Mouse (Mus musculus) stomach, postnatal 0 days (tissue): Measurements from ENCODE around the gene Fam50a. TPM values are rescaled to one million over a fixed set of nuclear protein-coding genes. Genes with fewer than 3 reads are reported as not detected.

Experiments used
- ATAC-seq: fragments of 200-750 bp; cut with Nextera tagmentation; 2 replicates; pipeline ENCODE4 v1.8.0; 2017; ENCODE audit not compliant: low FRiP score, low TSS enrichment
- DNase-seq: peaks from one replicate; pipeline ENCODE4 v3.0.0-alpha.2; 2016; ENCODE audit warnings: low spot score
- H3K27ac ChIP-seq: fragments of 300-500 bp; sonication (generic); replicated peaks from 2 replicates; pipeline ENCODE4 v1.5.1; 2014; ENCODE audit warnings: mild to moderate bottlenecking, control low read depth
- H3K27me3 ChIP-seq: fragments of 300-500 bp; sonication (generic); 2 replicates; pipeline ENCODE4 v1.6.1; 2014; ENCODE audit warnings: low read length; ENCODE audit not compliant: control insufficient read depth, insufficient read depth
- H3K36me3 ChIP-seq: fragments of 300-500 bp; sonication (generic); 2 replicates; pipeline ENCODE4 v1.6.1; 2014; ENCODE audit warnings: low read length, mixed read lengths; ENCODE audit not compliant: control insufficient read depth, insufficient read depth
- H3K4me1 ChIP-seq: fragments of 300-500 bp; sonication (generic); replicated peaks from 2 replicates; pipeline ENCODE4 v1.6.1; 2014; ENCODE audit warnings: antibody characterized with exemption; ENCODE audit not compliant: control insufficient read depth, insufficient read depth
- H3K4me2 ChIP-seq: fragments of 300-500 bp; sonication (generic); replicated peaks from 2 replicates; pipeline ENCODE4 v1.6.1; 2014; ENCODE audit warnings: low read depth, mild to moderate bottlenecking, control low read depth, moderate library complexity
- H3K4me3 ChIP-seq: fragments of 300-500 bp; sonication (generic); 2 replicates; pipeline ENCODE4 v1.5.1; 2014; ENCODE audit warnings: low read depth, low read length, control low read depth
- H3K9ac ChIP-seq: fragments of 300-500 bp; sonication (generic); 2 replicates; pipeline ENCODE4 v1.6.1; 2014; ENCODE audit warnings: mild to moderate bottlenecking, low read length, control low read depth, mixed read lengths
- H3K9me3 ChIP-seq: fragments of 300-500 bp; sonication (generic); 2 replicates; pipeline ENCODE4 v1.6.1; 2016; ENCODE audit warnings: low read length; ENCODE audit not compliant: control insufficient read depth
- CTCF ChIP-seq: IDR thresholded peaks from 2 replicates; pipeline ENCODE4 v1.5.1; 2016; ENCODE audit warnings: antibody characterized with exemption, low read depth, mild to moderate bottlenecking, moderate library complexity
- EP300 ChIP-seq: optimal IDR thresholded peaks from 2 replicates; pipeline ENCODE3; 2016; ENCODE audit warnings: antibody characterized with exemption
- WGBS: fragments of 180-500 bp; shearing (Covaris S2); extraction: QIAGEN DNeasy Blood & Tissue Kit; methylation state at CpG from one replicate; pipeline ENCODE4 v1.1.7; 2014; 5-methylcytosine and 5-hydroxymethylcytosine counted together
- polyA plus RNA-seq: library from polyadenylated mRNA; unstranded; fragments of >200 nt; fragmentation: Nextera tagmentation; extraction: Ambion mirVana; gene quantifications from 2 replicates; pipeline ENCODE4 v1.2.1, GENCODE M21; 2015

Fam50a gene
- 37.6 and 37.8 TPM in 2 replicates for polyA plus RNA-seq

- Histone ChIP-seq H3K4me2 (peak within 1 kb of the TSS; percentile 69), H3K9me3 (no peaks in the 10 kb centered on the region), H3K27me3 (no peaks in the 10 kb centered on the region), H3K9ac (peak within 1 kb of the TSS; percentile 74), H3K4me3 (peak within 1 kb of the TSS; percentile 54), H3K4me1 (no peaks in the 10 kb centered on the region), H3K36me3 (no peaks in the 10 kb centered on the region), H3K27ac (peak within 1 kb of the TSS; percentile 79)
- DNase-seq (peak; percentile 91), ATAC-seq (peak; percentile 98)
- TF ChIP-seq CTCF (no peak; the same call in 1 of the 2 replicates), EP300 (no peak)
- WGBS: 18% methylated on average over 56 of the region's 59 CpGs
These were observed at the start of gene Fam50a for GRCm38 (mm10) chrX:74312540-74313464. Gene Fam50a (plus strand): TSS chrX:74313033.

- no peaks in the 10 kb centered on the region for H3K27me3 ChIP-seq
- peak overlapping the region; percentile 42 for H3K4me2 ChIP-seq
- H3K4me3 ChIP-seq: peak overlapping the region; percentile 32
- DNase-seq: peak; percentile 18
- TF ChIP-seq EP300 (no peak), CTCF (no peak)
- no peaks in the 10 kb centered on the region for H3K4me1 ChIP-seq
- H3K36me3 ChIP-seq: peaks cover 3% of the 10 kb centered on the region; the same call in 1 of the 2 replicates
- H3K9me3 ChIP-seq: no peaks in the 10 kb centered on the region
- peak overlapping the region; percentile 41 for H3K9ac ChIP-seq
- 34% methylated on average over 3 of the region's 3 CpGs for WGBS
- peak; percentile 54 for ATAC-seq
- H3K27ac ChIP-seq: peak overlapping the region; percentile 94
These were observed 43.1 kb upstream of the Fam50a start for GRCm38 (mm10) chrX:74269736-74270061.

GRCm38 (mm10) chrX:74270062-74270901 is 42.6 kb upstream of the Fam50a start, which contains the start of gene Rpl10:
Gene Rpl10 (plus strand): TSS chrX:74270812.
- ATAC-seq (peak; percentile 94), DNase-seq (peak; percentile 91)
- TF ChIP-seq CTCF (peak; percentile 63), EP300 (peak; percentile 20)
- peak within 1 kb of the TSS; percentile 51 for H3K4me3 ChIP-seq
- H3K27ac ChIP-seq: peak within 1 kb of the TSS; percentile 94
- no peaks in the 10 kb centered on the region for H3K4me1 ChIP-seq
- 16% methylated on average over 42 of the region's 42 CpGs for WGBS
- H3K36me3 ChIP-seq: peaks cover 3% of the 10 kb centered on the region; the same call in 1 of the 2 replicates
- no peaks in the 10 kb centered on the region for H3K27me3 ChIP-seq
- H3K9me3 ChIP-seq: no peaks in the 10 kb centered on the region
- peak within 1 kb of the TSS; percentile 53 for H3K4me2 ChIP-seq
- peak within 1 kb of the TSS; percentile 72 for H3K9ac ChIP-seq

- ATAC-seq (no peak), DNase-seq (peak; percentile 39)
- 12% methylated on average over 27 of the region's 27 CpGs for WGBS
- Histone ChIP-seq H3K9ac (peak overlapping the region; percentile 72), H3K4me3 (peak overlapping the region; percentile 51), H3K4me2 (peak overlapping the region; percentile 53), H3K27ac (peak overlapping the region; percentile 82), H3K9me3 (no peaks in the 10 kb centered on the region), H3K36me3 (peaks cover 3% of the 10 kb centered on the region; the same call in 1 of the 2 replicates), H3K27me3 (no peaks in the 10 kb centered on the region), H3K4me1 (no peaks in the 10 kb centered on the region)
- TF ChIP-seq CTCF: peak; percentile 4; the same call in 1 of the 2 replicates
- no peak for TF ChIP-seq EP300
These were observed 41.8 kb upstream of the Fam50a start for GRCm38 (mm10) chrX:74270902-74271551.

- peaks cover 3% of the 10 kb centered on the region; the same call in 1 of the 2 replicates for H3K36me3 ChIP-seq
- H3K9me3 ChIP-seq: no peaks in the 10 kb centered on the region
- H3K4me3 ChIP-seq: no peak overlapping the region
- H3K27me3 ChIP-seq: no peaks in the 10 kb centered on the region
- TF ChIP-seq CTCF (no peak), EP300 (no peak)
- 32% methylated on average over 10 of the region's 10 CpGs for WGBS
- H3K9ac ChIP-seq: no peak overlapping the region
- peak overlapping the region; percentile 30; the same call in 1 of the 2 replicates for H3K27ac ChIP-seq
- no peak overlapping the region for H3K4me2 ChIP-seq
- ATAC-seq (no peak), DNase-seq (no peak)
- no peaks in the 10 kb centered on the region for H3K4me1 ChIP-seq
These were observed 39.2 kb upstream of the Fam50a start for GRCm38 (mm10) chrX:74273422-74274322.
